Comparison of ENCODE assay signal across 1 mouse cellular context in the genomic region with DNA sequence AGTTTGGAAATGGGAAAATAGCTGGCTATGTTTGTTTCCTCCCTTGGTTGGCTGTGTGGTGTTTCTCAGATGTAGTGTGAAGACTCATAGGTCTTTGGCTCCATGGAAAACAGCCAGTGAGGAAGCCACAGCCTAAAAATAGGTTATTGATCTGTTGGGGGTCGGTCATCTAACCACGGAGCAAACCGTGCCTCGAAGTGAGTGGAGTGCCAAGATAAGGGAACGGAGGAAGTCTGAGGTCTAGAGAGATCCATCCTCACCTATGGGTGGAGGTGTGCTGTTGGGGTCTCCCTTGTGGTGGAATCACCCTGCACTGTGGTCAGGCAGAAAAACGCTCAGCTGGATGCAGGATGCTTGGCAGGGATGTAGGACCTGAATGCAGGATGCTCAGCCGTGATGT.
TF ChIP-seq lines count a peak whose summit lies in the region.

No protein-coding gene starts in this region.

TF ChIP-seq in MEL, 35 proteins besides CTCF, POLR2A, EP300 and RAD21:
- peak; percentile 28 for TF ChIP-seq TAL1 (IDR thresholded peaks at IDR 0.05; ENCODE audit: low read length)
- TF ChIP-seq BHLHE40 (IDR thresholded peaks at IDR 0.05; ENCODE audit: borderline replicate concordance, low read depth, low read length): peak; percentile 77; the same call in 1 of the 2 replicates
- no peak for TF ChIP-seq ZC3H11A (IDR thresholded peaks at IDR 0.05; ENCODE audit: low read depth, low read length)
- 0 out of 2 replicates have a peak, but pooled peaks have one; percentile 40 for TF ChIP-seq MEF2A (IDR thresholded peaks at IDR 0.05; ENCODE audit: extremely low read depth, insufficient replicate concordance, low read depth, low read length, poor library complexity, severe bottlenecking)
- TF ChIP-seq GATA1 (IDR thresholded peaks at IDR 0.05; ENCODE audit: low read depth, low read length): peak; percentile 48; the same call in 1 of the 2 replicates
- TF ChIP-seq TCF12 (IDR thresholded peaks at IDR 0.05; ENCODE audit: low read depth, low read length): 0 out of 2 replicates have a peak, but pooled peaks have one; percentile 49
